Mouse (Mus musculus): ENCODE data around the gene Cyp1a2.

GRCm38 (mm10) chr9:57724701-57725100 is 41.2 kb upstream of the Cyp1a2 start:
- TF ChIP-seq E2F4 (IDR thresholded peaks at IDR 0.05; ENCODE audit: insufficient replicate concordance, low read depth, low read length) (no peak), CTCF (conservative IDR thresholded peaks at IDR 0.05 in 1 of 2, IDR thresholded peaks at IDR 0.05 in 1 of 2; ENCODE audit: low read depth in 2 of 2, low read length in 2 of 2) (no peak), EP300 (IDR thresholded peaks at IDR 0.05; ENCODE audit: low read length) (no peak), MXI1 (IDR thresholded peaks at IDR 0.05; ENCODE audit: low read depth, low read length) (no peak), MAFK (IDR thresholded peaks at IDR 0.05; ENCODE audit: insufficient replicate concordance, low read length) (no peak), MYC (IDR thresholded peaks at IDR 0.05; ENCODE audit: low read depth, low read length) (no peak), POLR2A (IDR thresholded peaks at IDR 0.05; ENCODE audit: low read depth, low read length) (no peak), TCF12 (IDR thresholded peaks at IDR 0.05; ENCODE audit: low read depth, low read length) (no peak), POLR2AphosphoS2 (IDR thresholded peaks at IDR 0.05; ENCODE audit: low read depth, low read length) (no peak), KAT2A (IDR thresholded peaks at IDR 0.05; ENCODE audit: insufficient replicate concordance, low read length) (no peak), RAD21 (IDR thresholded peaks at IDR 0.05; ENCODE audit: low read depth, low read length) (no peak), PAX5 (IDR thresholded peaks at IDR 0.05; ENCODE audit: low read length) (no peak), HCFC1 (IDR thresholded peaks at IDR 0.05; ENCODE audit: low read depth, low read length) (no peak)

All from CH12.LX (cell line).